Mouse (Mus musculus) kidney, embryonic 16.5 days (tissue): ENCODE measurements around the gene Gm8267. TPM values are rescaled to one million over a fixed set of nuclear protein-coding genes. Genes with fewer than 3 reads are reported as not detected.
"Not testable (repeated sequence)": the region's sequence is repeated elsewhere in the genome, so short reads cannot be mapped to it uniquely, and the experiment has no call there.

Experiments
- ATAC-seq: fragments of 200-750 bp; cut with Nextera tagmentation; 2 replicates; pipeline ENCODE4 v1.8.0; 2017; ENCODE audit warnings: moderate TSS enrichment; ENCODE audit not compliant: low FRiP score, low TSS enrichment
- H3K27ac ChIP-seq: fragments of 300-500 bp; sonication (generic); 2 replicates; pipeline ENCODE4 v1.5.1; 2014; ENCODE audit warnings: low read length
- H3K27me3 ChIP-seq: fragments of 300-500 bp; sonication (generic); 2 replicates; pipeline ENCODE4 v1.6.1; 2014; ENCODE audit warnings: low read length, control low read depth, mixed read lengths; ENCODE audit not compliant: insufficient read depth
- H3K36me3 ChIP-seq: fragments of 300-500 bp; sonication (generic); 2 replicates; pipeline ENCODE4 v1.6.1; 2014; ENCODE audit warnings: low read length, control low read depth, mixed read lengths; ENCODE audit not compliant: insufficient read depth
- H3K4me1 ChIP-seq: fragments of 300-500 bp; sonication (generic); 2 replicates; pipeline ENCODE4 v1.6.1; 2014; ENCODE audit warnings: low read length, control low read depth, mixed read lengths; ENCODE audit not compliant: insufficient read depth
- H3K4me2 ChIP-seq: fragments of 300-500 bp; sonication (generic); replicated peaks from 2 replicates; pipeline ENCODE4 v1.6.1; 2014; ENCODE audit warnings: low read depth, low read length
- H3K4me3 ChIP-seq: fragments of 300-500 bp; sonication (generic); 2 replicates; pipeline ENCODE4 v1.5.1; 2014; ENCODE audit warnings: mild to moderate bottlenecking, low read length
- H3K9ac ChIP-seq: fragments of 300-500 bp; sonication (generic); replicated peaks from 2 replicates; pipeline ENCODE4 v1.6.1; 2014; ENCODE audit warnings: low read length
- H3K9me3 ChIP-seq: fragments of 300-500 bp; sonication (generic); 2 replicates; pipeline ENCODE4 v1.6.1; 2016; ENCODE audit warnings: low read length, control low read depth
- WGBS: fragments of 180-500 bp; shearing (Covaris S2); extraction: QIAGEN DNeasy Blood & Tissue Kit; methylation state at CpG from one replicate; pipeline ENCODE4 v1.1.7; 2014; 5-methylcytosine and 5-hydroxymethylcytosine counted together
- polyA plus RNA-seq: library from polyadenylated mRNA; unstranded; fragments of >200 nt; fragmentation: Nextera tagmentation; extraction: Ambion mirVana; gene quantifications from 2 replicates; pipeline ENCODE4 v1.2.1, GENCODE M21; 2015

Gm8267 gene
- polyA plus RNA-seq = not detected in 2 replicates

DNA sequence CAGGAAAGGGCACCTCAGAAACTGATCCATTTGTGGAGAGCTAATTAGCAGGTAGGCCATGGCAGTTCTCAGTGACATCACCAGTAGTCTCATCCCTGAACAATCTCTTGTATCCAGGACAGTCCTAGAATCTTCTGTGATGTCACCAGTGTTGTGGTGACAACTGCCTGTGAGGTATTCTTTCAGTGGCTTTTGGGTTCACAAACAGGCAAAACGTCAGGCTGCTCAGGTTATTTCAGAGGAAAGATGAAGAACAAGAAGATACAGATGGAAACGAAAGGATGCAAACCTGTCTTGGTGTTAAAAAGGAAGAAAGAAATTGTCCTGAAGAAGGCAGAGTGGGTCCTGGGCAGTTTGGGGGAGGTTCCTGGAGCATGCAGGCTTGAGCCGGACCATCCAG is at the start of gene Gm8267:
Gene Gm8267, minus strand, starts transcription at position 101 of the 400 bp plus-strand sequence.
- Histone ChIP-seq H3K4me3 (no peak within 1 kb of the TSS), H3K4me1 (no peaks in the 10 kb centered on the region), H3K9ac (no peak within 1 kb of the TSS), H3K27me3 (no peaks in the 10 kb centered on the region), H3K36me3 (no peaks in the 10 kb centered on the region), H3K4me2 (no peak within 1 kb of the TSS), H3K9me3 (no peaks in the 10 kb centered on the region), H3K27ac (no peak within 1 kb of the TSS)
- ATAC-seq = no peak
- WGBS = 80% methylated on average over 3 of the region's 3 CpGs

GRCm38 (mm10) chr14:44789537-44790382 is 39.6 kb upstream of the Gm8267 start:
- H3K4me3 ChIP-seq, H3K9ac ChIP-seq, H3K27ac ChIP-seq, H3K27me3 ChIP-seq, H3K36me3 ChIP-seq, ATAC-seq, H3K4me1 ChIP-seq, H3K9me3 ChIP-seq, H3K4me2 ChIP-seq: not testable (repeated sequence)
- WGBS = 63% methylated on average over 2 of the region's 2 CpGs

- H3K4me2 ChIP-seq, H3K4me3 ChIP-seq, H3K27me3 ChIP-seq, H3K4me1 ChIP-seq, H3K36me3 ChIP-seq, ATAC-seq, H3K9ac ChIP-seq, H3K9me3 ChIP-seq, H3K27ac ChIP-seq: not testable (repeated sequence)
- WGBS = 78% methylated on average over 1 of the region's 1 CpGs
Observed at GRCm38 (mm10) chr14:44742789-44743188, 7.4 kb downstream of the Gm8267 start.

- H3K36me3 ChIP-seq, H3K27me3 ChIP-seq, H3K4me2 ChIP-seq, H3K4me3 ChIP-seq, ATAC-seq, H3K4me1 ChIP-seq, H3K9ac ChIP-seq, H3K9me3 ChIP-seq, H3K27ac ChIP-seq: not testable (repeated sequence)
Observed at GRCm38 (mm10) chr14:44730711-44731110, 19.4 kb downstream of the Gm8267 start.

DNA sequence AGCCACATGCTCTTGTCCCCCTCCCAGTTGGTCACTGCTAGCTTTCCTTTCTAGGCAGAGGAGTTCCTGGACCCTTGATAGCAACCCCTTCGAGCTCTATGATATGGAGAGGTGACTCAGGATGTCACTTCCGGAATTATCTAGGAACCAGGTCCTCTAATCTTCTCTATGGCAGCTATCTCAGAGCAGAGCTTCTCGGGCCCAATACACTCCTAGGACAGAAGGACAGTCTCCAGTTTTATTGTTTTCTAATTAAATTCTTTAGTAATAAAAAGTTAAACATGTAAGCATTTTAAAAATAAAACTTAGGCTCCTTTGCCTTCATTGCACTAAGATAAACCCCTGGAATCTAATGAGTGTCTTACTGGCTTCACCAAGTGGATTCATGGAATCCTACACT is 43.8 kb downstream of the Gm8267 start, which contains the start of gene Gm8257:
Gene Gm8257, minus strand, starts transcription at position 101 of the 400 bp plus-strand sequence.
- H3K4me2 ChIP-seq, H3K27ac ChIP-seq, H3K4me3 ChIP-seq, H3K27me3 ChIP-seq, H3K9me3 ChIP-seq, ATAC-seq, H3K9ac ChIP-seq, H3K4me1 ChIP-seq, H3K36me3 ChIP-seq: not testable (repeated sequence)
- 82% methylated on average over 3 of the region's 3 CpGs for WGBS

Other genes starting within 250 kb of the Gm8267 start
- gene Gm17093, start 232.1 kb downstream of the Gm8267 start, polyA plus RNA-seq = not detected in 2 replicates
- gene Gm8247, start 167.2 kb downstream of the Gm8267 start, polyA plus RNA-seq = not detected in 2 replicates
- not detected in 2 replicates for gene Gm5624, start 122.4 kb downstream of the Gm8267 start, polyA plus RNA-seq
- not detected in 2 replicates for gene Gm8257, start 43.9 kb downstream of the Gm8267 start, polyA plus RNA-seq
- gene Ptgdr, start 109.0 kb upstream of the Gm8267 start, polyA plus RNA-seq = not detected in 2 replicates
- gene Ptger2, start 237.9 kb upstream of the Gm8267 start, polyA plus RNA-seq = 0.48 and 0.91 TPM in 2 replicates